Mouse (Mus musculus) embryonic facial prominence, embryonic 14.5 days (tissue): ENCODE measurements at regions not wholly inside any gene's neighbourhood (a gene's known extent, or its start where the extent isn't known, plus 50 kb on each side); places are given as distances from the start of the nearest gene placed in this dataset.
"Not testable (repeated sequence)": the region's sequence is repeated elsewhere in the genome, so short reads cannot be mapped to it uniquely, and the experiment has no call there.

Source experiments
- ATAC-seq: fragments of 200-750 bp; cut with Nextera tagmentation; 2 replicates; pipeline ENCODE4 v1.8.0; 2017; ENCODE audit warnings: low read depth, moderate number of reproducible peaks, moderate TSS enrichment
- DNase-seq: peaks from one replicate; pipeline ENCODE4 v3.0.0-alpha.2; 2015; ENCODE audit warnings: low spot score
- H3K27ac ChIP-seq: fragments of 300-500 bp; sonication (generic); replicated peaks from 2 replicates; pipeline ENCODE4 v1.5.1; 2014; ENCODE audit warnings: low read depth, mild to moderate bottlenecking, low read length, moderate library complexity
- H3K27me3 ChIP-seq: fragments of 300-500 bp; sonication (generic); replicated peaks from 2 replicates; pipeline ENCODE4 v1.6.1; 2014; ENCODE audit warnings: low read length; ENCODE audit not compliant: control insufficient read depth, insufficient read depth
- H3K36me3 ChIP-seq: fragments of 300-500 bp; sonication (generic); 2 replicates; pipeline ENCODE4 v1.6.1; 2014; ENCODE audit warnings: low read length, mixed read lengths; ENCODE audit not compliant: control insufficient read depth, insufficient read depth
- H3K4me1 ChIP-seq: fragments of 300-500 bp; sonication (generic); 2 replicates; pipeline ENCODE4 v1.6.1; 2014; ENCODE audit warnings: antibody characterized with exemption, low read length; ENCODE audit not compliant: control insufficient read depth, insufficient read depth
- H3K4me2 ChIP-seq: fragments of 300-500 bp; sonication (generic); 2 replicates; pipeline ENCODE4 v1.6.1; 2014; ENCODE audit warnings: low read depth, mild to moderate bottlenecking, low read length, moderate library complexity, mixed read lengths
- H3K4me3 ChIP-seq: fragments of 300-500 bp; sonication (generic); 2 replicates; pipeline ENCODE4 v1.5.1; 2014; ENCODE audit warnings: low read depth, mild to moderate bottlenecking, low read length
- H3K9ac ChIP-seq: fragments of 300-500 bp; sonication (generic); 2 replicates; pipeline ENCODE4 v1.6.1; 2014; ENCODE audit warnings: low read depth, mild to moderate bottlenecking, low read length, moderate library complexity, mixed read lengths
- H3K9me3 ChIP-seq: fragments of 300-500 bp; sonication (generic); 2 replicates; pipeline ENCODE4 v1.6.1; 2016; ENCODE audit warnings: low read length; ENCODE audit not compliant: control insufficient read depth
- WGBS: fragments of 180-500 bp; shearing (Covaris S2); extraction: QIAGEN DNeasy Blood & Tissue Kit; methylation state at CpG from one replicate; pipeline ENCODE4 v1.1.7; 2014; 5-methylcytosine and 5-hydroxymethylcytosine counted together

- no peak overlapping the region for H3K27ac ChIP-seq
- H3K4me1 ChIP-seq, result no peaks in the 10 kb centered on the region
- no peak overlapping the region for H3K9ac ChIP-seq
- H3K9me3 ChIP-seq, result no peaks in the 10 kb centered on the region
- 91% methylated on average over 4 of the region's 4 CpGs for WGBS
- H3K4me3 ChIP-seq, result no peak overlapping the region
- no peaks in the 10 kb centered on the region for H3K36me3 ChIP-seq
- DNase-seq (no peak), ATAC-seq (no peak)
- H3K4me2 ChIP-seq, result no peak overlapping the region
- no peaks in the 10 kb centered on the region for H3K27me3 ChIP-seq
Measured at GRCm38 (mm10) chr7:118320307-118320706, 76.8 kb upstream of the Smg1 start.

DNA sequence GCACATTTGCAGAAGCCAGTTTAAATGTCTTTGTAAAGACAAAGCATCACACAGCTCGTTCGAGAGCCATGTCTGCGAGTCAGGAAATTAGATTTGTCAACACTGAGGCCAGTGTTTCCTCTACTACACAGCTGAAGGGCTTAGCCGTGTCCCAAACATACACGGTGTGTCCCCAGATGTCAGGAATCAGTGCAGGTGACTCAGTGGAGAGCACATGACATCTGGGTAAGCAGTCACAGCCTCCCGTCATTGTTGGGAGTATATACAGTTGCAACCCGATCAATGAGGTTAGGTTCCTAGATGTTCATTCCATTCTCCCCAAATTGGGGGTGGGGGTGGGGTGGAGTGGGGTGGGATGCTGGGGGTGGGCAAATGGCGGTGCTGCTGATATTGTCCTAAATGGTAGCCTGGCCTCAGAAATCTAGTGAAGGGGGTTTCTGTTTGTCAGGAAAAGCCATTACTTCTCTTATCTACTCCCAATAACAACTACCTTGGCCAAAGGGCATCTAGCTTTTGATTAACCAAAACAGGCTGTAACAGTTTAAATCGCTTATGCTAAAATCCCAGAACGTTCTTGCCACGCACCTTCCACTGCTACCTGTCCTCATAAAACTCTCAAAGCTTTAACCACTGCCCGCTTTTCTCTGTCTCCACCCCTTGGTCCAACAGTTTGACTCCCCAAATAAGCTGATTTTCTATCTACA lies 75.1 kb upstream of the Smg1 start:
- Histone ChIP-seq H3K36me3 (no peaks in the 10 kb centered on the region), H3K4me3 (no peak overlapping the region), H3K9me3 (no peaks in the 10 kb centered on the region), H3K4me1 (no peaks in the 10 kb centered on the region), H3K27me3 (no peaks in the 10 kb centered on the region), H3K27ac (no peak overlapping the region), H3K4me2 (no peak overlapping the region), H3K9ac (no peak overlapping the region)
- no peak for DNase-seq
- 49% methylated on average over 12 of the region's 12 CpGs for WGBS
- no peak for ATAC-seq

GRCm38 (mm10) chr7:118314886-118315285 lies 71.4 kb upstream of the Smg1 start:
- not testable (repeated sequence) for ATAC-seq, H3K4me2 ChIP-seq, H3K27me3 ChIP-seq, H3K9me3 ChIP-seq, H3K9ac ChIP-seq, H3K27ac ChIP-seq, DNase-seq, H3K4me3 ChIP-seq, H3K36me3 ChIP-seq, H3K4me1 ChIP-seq
- 62% methylated on average over 10 of the region's 10 CpGs for WGBS

- 57% methylated on average over 8 of the region's 8 CpGs for WGBS
- no peak overlapping the region for H3K27ac ChIP-seq
- H3K27me3 ChIP-seq, result no peaks in the 10 kb centered on the region
- H3K4me2 ChIP-seq, result no peak overlapping the region
- H3K9me3 ChIP-seq, result no peaks in the 10 kb centered on the region
- peak; percentile 54 for DNase-seq
- no peaks in the 10 kb centered on the region for H3K36me3 ChIP-seq
- no peaks in the 10 kb centered on the region for H3K4me1 ChIP-seq
- no peak overlapping the region for H3K9ac ChIP-seq
- no peak overlapping the region for H3K4me3 ChIP-seq
- peak; percentile 47; the same call in 1 of the 2 replicates for ATAC-seq
Measured at GRCm38 (mm10) chr7:118314228-118314658, 70.8 kb upstream of the Smg1 start.

DNA sequence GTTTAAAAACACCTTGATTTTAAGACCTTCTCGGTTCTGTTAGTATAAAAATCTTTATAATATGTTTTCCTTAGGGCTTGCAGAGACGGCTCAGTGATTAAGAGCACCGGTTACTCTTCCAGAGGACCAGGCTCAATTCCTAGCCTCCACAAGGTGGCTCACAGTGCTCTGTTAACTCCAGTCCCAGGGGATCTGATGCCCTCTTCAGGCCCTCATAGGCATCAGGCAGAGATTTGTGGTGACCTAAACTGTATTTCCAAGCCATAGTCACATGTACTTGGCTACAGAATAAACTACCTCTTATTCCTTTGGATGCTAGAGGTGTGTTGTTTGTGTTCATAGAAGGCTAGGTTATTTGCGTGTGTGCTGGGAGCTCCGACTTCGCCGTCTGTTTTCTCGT lies 70.3 kb upstream of the Smg1 start:
- no peak overlapping the region for H3K9ac ChIP-seq
- H3K36me3 ChIP-seq, result no peaks in the 10 kb centered on the region
- no peaks in the 10 kb centered on the region for H3K9me3 ChIP-seq
- no peak overlapping the region for H3K4me3 ChIP-seq
- 48% methylated on average over 8 of the region's 8 CpGs for WGBS
- H3K27ac ChIP-seq, result no peak overlapping the region
- no peak for ATAC-seq
- H3K27me3 ChIP-seq, result no peaks in the 10 kb centered on the region
- no peaks in the 10 kb centered on the region for H3K4me1 ChIP-seq
- DNase-seq, result peak; percentile 59
- H3K4me2 ChIP-seq, result no peak overlapping the region

- Histone ChIP-seq H3K4me3 (no peak overlapping the region), H3K9ac (no peak overlapping the region), H3K36me3 (no peaks in the 10 kb centered on the region), H3K27me3 (no peaks in the 10 kb centered on the region), H3K4me2 (no peak overlapping the region), H3K9me3 (no peaks in the 10 kb centered on the region), H3K27ac (no peak overlapping the region), H3K4me1 (no peaks in the 10 kb centered on the region)
- WGBS, result 70% methylated on average over 5 of the region's 5 CpGs
- ATAC-seq, result no peak
- no peak for DNase-seq
Measured at GRCm38 (mm10) chr7:118309733-118310132, 66.3 kb upstream of the Smg1 start.

- no peak overlapping the region for H3K9ac ChIP-seq
- no peak for ATAC-seq
Measured at GRCm38 (mm10) chr7:118308882-118309281, 65.4 kb upstream of the Smg1 start.

GRCm38 (mm10) chr7:118304812-118305211 lies 61.3 kb upstream of the Smg1 start:
- Histone ChIP-seq H3K4me2 (0 out of 2 replicates have a peak overlapping the region, but pooled peaks have one; percentile 19), H3K36me3 (no peaks in the 10 kb centered on the region), H3K4me1 (no peaks in the 10 kb centered on the region), H3K27ac (no peak overlapping the region), H3K9ac (no peak overlapping the region), H3K9me3 (no peaks in the 10 kb centered on the region), H3K4me3 (no peak overlapping the region), H3K27me3 (no peaks in the 10 kb centered on the region)
- peak; percentile 58; the same call in 1 of the 2 replicates for ATAC-seq
- WGBS, result 2% methylated on average over 8 of the region's 8 CpGs
- peak; percentile 85 for DNase-seq

More at GRCm38 (mm10) chr7:118308882-118309281, 65.4 kb upstream of the Smg1 start:
- Histone ChIP-seq H3K27ac (no peak overlapping the region), H3K27me3 (no peaks in the 10 kb centered on the region), H3K4me3 (no peak overlapping the region), H3K4me1 (no peaks in the 10 kb centered on the region), H3K9me3 (no peaks in the 10 kb centered on the region), H3K36me3 (no peaks in the 10 kb centered on the region), H3K4me2 (no peak overlapping the region)
- DNase-seq, result no peak
- WGBS, result 85% methylated on average over 2 of the region's 2 CpGs

- ATAC-seq (no peak), DNase-seq (no peak)
- WGBS, result 59% methylated on average over 2 of the region's 2 CpGs
- Histone ChIP-seq H3K9me3 (no peaks in the 10 kb centered on the region), H3K36me3 (no peaks in the 10 kb centered on the region), H3K9ac (no peak overlapping the region), H3K4me1 (no peaks in the 10 kb centered on the region), H3K27ac (no peak overlapping the region), H3K27me3 (no peaks in the 10 kb centered on the region), H3K4me2 (no peak overlapping the region), H3K4me3 (no peak overlapping the region)
Measured at GRCm38 (mm10) chr7:118304338-118304737, 60.9 kb upstream of the Smg1 start.
